Mouse (Mus musculus) CD4-positive, CD25-positive, alpha-beta regulatory T cell, adult 2 months (primary cell): ENCODE measurements at regions not wholly inside any gene's neighbourhood (a gene's known extent, or its start where the extent isn't known, plus 50 kb on each side); places are given as distances from the start of the nearest gene placed in this dataset.

Experiments
- DNase-seq: peaks from one replicate; pipeline ENCODE4 v3.0.0-alpha.2; 2012; ENCODE audit warnings: low read depth, low spot score

GRCm38 (mm10) chr16:8351424-8351823, 73.5 kb downstream of the Tmem114 start:
- DNase-seq = no peak

- no peak for DNase-seq
Measured at GRCm38 (mm10) chr16:8349148-8349547, 75.8 kb downstream of the Tmem114 start.

GRCm38 (mm10) chr16:8348645-8349044, 76.3 kb downstream of the Tmem114 start:
- no peak for DNase-seq

- no peak for DNase-seq
Measured at GRCm38 (mm10) chr16:8345216-8345615, 79.7 kb downstream of the Tmem114 start.

- no peak for DNase-seq
Measured at GRCm38 (mm10) chr16:8333081-8333710, 91.7 kb downstream of the Tmem114 start.

- DNase-seq = no peak
Measured at GRCm38 (mm10) chr16:8311996-8312395, 112.9 kb downstream of the Tmem114 start.

- DNase-seq = peak; percentile 80
Measured at GRCm38 (mm10) chr16:8306389-8306788, 118.5 kb downstream of the Tmem114 start.
